Mouse (Mus musculus) stomach, embryonic 14.5 days (tissue): ENCODE data around the gene Gm20422. TPM values are rescaled to one million over a fixed set of nuclear protein-coding genes. Genes with fewer than 3 reads are reported as not detected.

Experiments
- ATAC-seq: fragments of 200-750 bp; cut with Nextera tagmentation; 2 replicates; pipeline ENCODE4 v1.8.0; 2017; ENCODE audit warnings: low read depth, moderate TSS enrichment; ENCODE audit not compliant: insufficient number of reproducible peaks, insufficient read depth, low FRiP score
- H3K27ac ChIP-seq: fragments of 300-500 bp; sonication (generic); 2 replicates; pipeline ENCODE4 v1.5.1; 2014; ENCODE audit warnings: mild to moderate bottlenecking, low read length, moderate library complexity, mixed read lengths
- H3K27me3 ChIP-seq: fragments of 300-500 bp; sonication (generic); 2 replicates; pipeline ENCODE4 v1.6.1; 2014; ENCODE audit warnings: low read length, control low read depth, mixed read lengths; ENCODE audit not compliant: control insufficient read depth, insufficient read depth
- H3K36me3 ChIP-seq: fragments of 300-500 bp; sonication (generic); 2 replicates; pipeline ENCODE4 v1.6.1; 2014; ENCODE audit warnings: mild to moderate bottlenecking, control low read depth, low read length, moderate library complexity, mixed read lengths; ENCODE audit not compliant: control insufficient read depth, insufficient read depth
- H3K4me1 ChIP-seq: fragments of 300-500 bp; sonication (generic); 2 replicates; pipeline ENCODE4 v1.6.1; 2014; ENCODE audit warnings: low read length, control low read depth, mixed read lengths; ENCODE audit not compliant: control insufficient read depth, insufficient read depth
- H3K4me2 ChIP-seq: fragments of 300-500 bp; sonication (generic); replicated peaks from 2 replicates; pipeline ENCODE4 v1.6.1; 2014; ENCODE audit warnings: low read depth, low read length, control low read depth
- H3K4me3 ChIP-seq: fragments of 300-500 bp; sonication (generic); 2 replicates; pipeline ENCODE4 v1.5.1; 2014; ENCODE audit warnings: low read depth, low read length, control low read depth
- H3K9ac ChIP-seq: fragments of 300-500 bp; sonication (generic); replicated peaks from 2 replicates; pipeline ENCODE4 v1.6.1; 2014; ENCODE audit warnings: low read depth, mild to moderate bottlenecking, control low read depth, low read length, moderate library complexity, mixed read lengths
- H3K9me3 ChIP-seq: fragments of 300-500 bp; sonication (generic); 2 replicates; pipeline ENCODE4 v1.6.1; 2016; ENCODE audit warnings: low read depth, low read length, control low read depth; ENCODE audit not compliant: control insufficient read depth
- WGBS: fragments of 180-500 bp; shearing (Covaris S2); extraction: QIAGEN DNeasy Blood & Tissue Kit; methylation state at CpG from one replicate; pipeline ENCODE4 v1.1.7; 2014; 5-methylcytosine and 5-hydroxymethylcytosine counted together
- polyA plus RNA-seq: library from polyadenylated mRNA; unstranded; fragments of >200 nt; fragmentation: Nextera tagmentation; extraction: Ambion mirVana; gene quantifications from 2 replicates; pipeline ENCODE4 v1.2.1, GENCODE M21; 2014

Gm20422 gene
- polyA plus RNA-seq, 1 experiment from 2014 or later: 0.90 TPM

- ATAC-seq: no peak
- no peak overlapping the region for H3K4me3 ChIP-seq
- H3K27me3 ChIP-seq: no peaks in the 10 kb centered on the region
- no peak overlapping the region for H3K27ac ChIP-seq
- H3K4me2 ChIP-seq: no peak overlapping the region
- H3K9me3 ChIP-seq: peaks cover 11% of the 10 kb centered on the region; the same call in 1 of the 2 replicates
- no peak overlapping the region for H3K9ac ChIP-seq
- H3K4me1 ChIP-seq: no peaks in the 10 kb centered on the region
- peaks cover 45% of the 10 kb centered on the region for H3K36me3 ChIP-seq
- WGBS: 88% methylated on average over 4 of the region's 4 CpGs
Measured at GRCm38 (mm10) chr8:69761814-69762445, 12.8 kb downstream of the Gm20422 start.

GRCm38 (mm10) chr8:69758316-69758715, 16.4 kb downstream of the Gm20422 start:
- no peak overlapping the region for H3K4me3 ChIP-seq
- 95% methylated on average over 5 of the region's 5 CpGs for WGBS
- no peaks in the 10 kb centered on the region for H3K9me3 ChIP-seq
- no peak overlapping the region for H3K27ac ChIP-seq
- no peak overlapping the region for H3K9ac ChIP-seq
- no peak overlapping the region for H3K4me2 ChIP-seq
- H3K27me3 ChIP-seq: no peaks in the 10 kb centered on the region
- H3K36me3 ChIP-seq: peaks cover 23% of the 10 kb centered on the region
- ATAC-seq: no peak
- no peaks in the 10 kb centered on the region for H3K4me1 ChIP-seq

- no peaks in the 10 kb centered on the region for H3K9me3 ChIP-seq
- no peak for ATAC-seq
- H3K4me3 ChIP-seq: no peak overlapping the region
- no peak overlapping the region for H3K27ac ChIP-seq
- no peak overlapping the region for H3K4me2 ChIP-seq
- peaks cover 8% of the 10 kb centered on the region; the same call in 1 of the 2 replicates for H3K4me1 ChIP-seq
- H3K9ac ChIP-seq: no peak overlapping the region
- 90% methylated on average over 2 of the region's 2 CpGs for WGBS
- no peaks in the 10 kb centered on the region for H3K27me3 ChIP-seq
- peaks cover 15% of the 10 kb centered on the region for H3K36me3 ChIP-seq
Measured at GRCm38 (mm10) chr8:69752437-69752836, 22.2 kb downstream of the Gm20422 start.

- ATAC-seq: peak; percentile 99
- Histone ChIP-seq H3K27ac (peak within 1 kb of the TSS; percentile 93), H3K27me3 (no peaks in the 10 kb centered on the region), H3K9me3 (no peaks in the 10 kb centered on the region), H3K4me3 (peak within 1 kb of the TSS; percentile 62), H3K9ac (peak within 1 kb of the TSS; percentile 75), H3K36me3 (0 out of 2 replicates have a peak, but pooled peaks cover 3% of the 10 kb centered on the region), H3K4me2 (peak within 1 kb of the TSS; percentile 43), H3K4me1 (peaks cover 8% of the 10 kb centered on the region; the same call in 1 of the 2 replicates)
- WGBS: 2% methylated on average over 48 of the region's 48 CpGs
Measured at GRCm38 (mm10) chr8:69749544-69750454, 24.9 kb downstream of the Gm20422 start, which contains the start of gene Zfp963. TSS of gene Zfp963 (minus strand) at chr8:69749970.

GRCm38 (mm10) chr8:69741231-69741630, 33.5 kb downstream of the Gm20422 start:
- no peaks in the 10 kb centered on the region for H3K9me3 ChIP-seq
- no peaks in the 10 kb centered on the region for H3K27me3 ChIP-seq
- no peaks in the 10 kb centered on the region for H3K4me1 ChIP-seq
- 82% methylated on average over 2 of the region's 2 CpGs for WGBS
- H3K36me3 ChIP-seq: peaks cover 9% of the 10 kb centered on the region
- H3K4me2 ChIP-seq: no peak overlapping the region
- no peak overlapping the region for H3K4me3 ChIP-seq
- H3K27ac ChIP-seq: no peak overlapping the region
- no peak for ATAC-seq
- H3K9ac ChIP-seq: no peak overlapping the region

GRCm38 (mm10) chr8:69740763-69741162, 33.9 kb downstream of the Gm20422 start:
- Histone ChIP-seq H3K9me3 (no peaks in the 10 kb centered on the region), H3K27me3 (no peaks in the 10 kb centered on the region), H3K4me3 (no peak overlapping the region), H3K4me1 (no peaks in the 10 kb centered on the region), H3K36me3 (peaks cover 9% of the 10 kb centered on the region), H3K27ac (no peak overlapping the region), H3K9ac (no peak overlapping the region), H3K4me2 (no peak overlapping the region)
- no peak for ATAC-seq
- 85% methylated on average over 6 of the region's 6 CpGs for WGBS

GRCm38 (mm10) chr8:69735495-69735894, 39.2 kb downstream of the Gm20422 start:
- Histone ChIP-seq H3K27ac (no peak overlapping the region), H3K27me3 (no peaks in the 10 kb centered on the region), H3K4me3 (no peak overlapping the region), H3K36me3 (no peaks in the 10 kb centered on the region), H3K4me1 (no peaks in the 10 kb centered on the region), H3K9me3 (no peaks in the 10 kb centered on the region), H3K4me2 (no peak overlapping the region), H3K9ac (no peak overlapping the region)
- ATAC-seq: no peak
- WGBS: 69% methylated on average over 1 of the region's 1 CpGs

GRCm38 (mm10) chr8:69717232-69717580, 57.5 kb downstream of the Gm20422 start:
- 41% methylated on average over 5 of the region's 5 CpGs for WGBS
- Histone ChIP-seq H3K9ac (no peak overlapping the region), H3K27me3 (no peaks in the 10 kb centered on the region), H3K27ac (peak overlapping the region; percentile 62; the same call in 1 of the 2 replicates), H3K36me3 (no peaks in the 10 kb centered on the region), H3K4me2 (peak overlapping the region; percentile 49), H3K4me1 (peaks cover 10% of the 10 kb centered on the region), H3K9me3 (no peaks in the 10 kb centered on the region), H3K4me3 (peak overlapping the region; percentile 87)
- ATAC-seq: no peak
